In the genomic region with DNA sequence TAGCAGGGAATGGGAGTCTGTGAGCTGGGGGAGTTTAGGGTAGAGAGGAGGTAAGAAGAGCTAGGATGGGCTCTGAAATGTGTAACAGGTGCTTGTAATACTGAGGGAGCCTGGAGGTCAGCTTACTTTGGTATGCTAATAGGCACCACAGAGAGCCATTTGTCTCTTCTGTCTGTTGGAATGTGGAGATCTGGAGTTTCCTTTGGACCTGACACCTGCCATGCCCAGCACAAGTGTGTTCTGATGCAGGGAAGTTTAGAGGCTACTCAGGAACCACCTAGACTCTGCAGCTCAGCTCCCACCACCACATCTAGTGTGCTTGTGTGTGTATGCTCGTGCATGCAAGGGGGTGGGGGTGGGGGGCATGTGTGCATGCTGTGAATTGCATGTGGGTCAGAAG, we compare ENCODE assay signal across 30 mouse cellular contexts. TPM values are rescaled to one million over a fixed set of nuclear protein-coding genes. Genes with fewer than 3 reads are reported as not detected.
DNase-seq lines count a peak whose midpoint lies in the region; ATAC-seq and TF ChIP-seq lines count a peak whose summit lies in the region.
"Had no signal": no experiment of that assay in that cellular context is flagged by ENCODE, and none has a peak within 500 bp of the region (broad histone marks: within the 10 kb centered on the region; RNA-seq: fewer than 3 reads in every experiment).

No protein-coding gene starts in this region.

- in situ Hi-C loops in ES-E14 (cut with MboI; ENCODE audit: low sequenced_read_pairs in 2 of 2, unreplicated experiment in 2 of 2), result no loop called here

- peaks cover 94% of the 10 kb centered on the region for H3K36me3 ChIP-seq in embryonic facial prominence, embryonic 14.5 days (ENCODE audit: control insufficient read depth, insufficient read depth, low read length)
- H3K36me3 ChIP-seq in embryonic facial prominence, embryonic 10.5 days (replicated peaks), result peaks cover 95% of the 10 kb centered on the region
- H3K36me3 ChIP-seq in E14TG2a.4 (ENCODE audit: insufficient read depth, low read length) (peaks cover 82% of the 10 kb centered on the region), ES-E14 (ENCODE audit: control insufficient read depth, insufficient read depth, low read length, poor library complexity, severe bottlenecking) (peaks cover 20% of the 10 kb centered on the region)
- H3K36me3 ChIP-seq in lung, postnatal 0 days (ENCODE audit: insufficient read depth, low read length), result peaks cover 26% of the 10 kb centered on the region; the same call in 1 of the 2 replicates

- WGBS in embryonic facial prominence, embryonic 14.5 days, result 57% methylated on average over 1 of the region's 1 CpGs
- WGBS in embryonic facial prominence, embryonic 10.5 days, result 78% methylated on average over 1 of the region's 1 CpGs
- 70% methylated on average over 1 of the region's 1 CpGs for WGBS in lung, postnatal 0 days

- no peaks in the 10 kb centered on the region for H3K4me1 ChIP-seq in embryonic facial prominence, embryonic 14.5 days (ENCODE audit: control insufficient read depth, insufficient read depth, low read length)
- no peaks in the 10 kb centered on the region for H3K4me1 ChIP-seq in embryonic facial prominence, embryonic 10.5 days
- H3K4me1 ChIP-seq in E14TG2a.4 (replicated peaks; ENCODE audit: low read depth, low read length) (peaks cover 78% of the 10 kb centered on the region), ES-E14 (ENCODE audit: control insufficient read depth in 2 of 2, insufficient read depth in 2 of 2, low read length in 2 of 2, poor library complexity in 1 of 2) (peaks cover 3 to 19% of the 10 kb centered on the region in 2 experiments; a peak in 2 of 4 replicates)
- no peaks in the 10 kb centered on the region for H3K4me1 ChIP-seq in lung, postnatal 0 days (ENCODE audit: insufficient read depth, low read depth, low read length)
- H3K4me1 ChIP-seq: embryonic facial prominence, embryonic 13.5 days; hindbrain, embryonic 12.5 days; hindbrain, embryonic 15.5 days had no signal

- no peaks in the 10 kb centered on the region for H3K9me3 ChIP-seq in embryonic facial prominence, embryonic 14.5 days (ENCODE audit: control insufficient read depth, low read length)
- H3K9me3 ChIP-seq in embryonic facial prominence, embryonic 10.5 days, result no peaks in the 10 kb centered on the region
- H3K9me3 ChIP-seq in E14TG2a.4 (ENCODE audit: low read length) (no peaks in the 10 kb centered on the region), ES-E14 (ENCODE audit: control insufficient read depth, insufficient read depth, low read depth, low read length) (no peaks in the 10 kb centered on the region)
- no peaks in the 10 kb centered on the region for H3K9me3 ChIP-seq in lung, postnatal 0 days (ENCODE audit: low read length)
- H3K9me3 ChIP-seq: embryonic facial prominence, embryonic 13.5 days; G1E; hindbrain, embryonic 12.5 days; hindbrain, embryonic 15.5 days had no signal

- no peak overlapping the region for H3K27ac ChIP-seq in embryonic facial prominence, embryonic 14.5 days (replicated peaks; ENCODE audit: low read depth, low read length)
- H3K27ac ChIP-seq in embryonic facial prominence, embryonic 10.5 days (replicated peaks), result no peak overlapping the region
- no peak overlapping the region; the same call in 1 of the 2 replicates for H3K27ac ChIP-seq in ES-E14 (ENCODE audit: insufficient read depth, low read depth, low read length, poor library complexity, severe bottlenecking)
- H3K27ac ChIP-seq in lung, postnatal 0 days (ENCODE audit: low read length), result no peak overlapping the region
- H3K27ac ChIP-seq: embryonic facial prominence, embryonic 13.5 days; hindbrain, embryonic 12.5 days; hindbrain, embryonic 15.5 days had no signal

- TF ChIP-seq EP300 in lung, postnatal 0 days (IDR thresholded peaks at IDR 0.05), result no peak

- H3K4me3 ChIP-seq in embryonic facial prominence, embryonic 14.5 days (ENCODE audit: low read depth, low read length), result no peak overlapping the region
- H3K4me3 ChIP-seq in embryonic facial prominence, embryonic 10.5 days, result no peak overlapping the region
- peak overlapping the region; percentile 35; the same call in 1 of the 2 replicates for H3K4me3 ChIP-seq in E14TG2a.4 (replicated peaks; ENCODE audit: low read length)
- no peak overlapping the region for H3K4me3 ChIP-seq in ES-E14 (ENCODE audit: insufficient read depth in 1 of 2, low read depth in 1 of 2, low read length in 2 of 2, poor library complexity in 1 of 2, severe bottlenecking in 1 of 2)
- H3K4me3 ChIP-seq in lung, postnatal 0 days (ENCODE audit: low read depth, low read length), result no peak overlapping the region
- H3K4me3 ChIP-seq: embryonic facial prominence, embryonic 13.5 days; gastrocnemius, adult 2 months; hindbrain, embryonic 12.5 days; hindbrain, embryonic 15.5 days had no signal

- no peak for TF ChIP-seq CTCF in E14TG2a.4 (conservative IDR thresholded peaks at IDR 0.05; ENCODE audit: low read length)
- no peak for TF ChIP-seq CTCF in lung, postnatal 0 days (IDR thresholded peaks at IDR 0.05)

- no peak for ATAC-seq in embryonic facial prominence, embryonic 14.5 days (ENCODE audit: low read depth)
- no peak for ATAC-seq in lung, postnatal 0 days
- ATAC-seq in erythroblast, adult 5-6 weeks (replicated peaks; ENCODE audit: low FRiP score, poor library complexity, severe bottlenecking), result no peak
- ATAC-seq: forebrain, embryonic 14.5 days; forebrain, postnatal 0 days; intestine, postnatal 0 days had no signal

- peak; percentile 24 for DNase-seq in embryonic facial prominence, embryonic 14.5 days (ENCODE audit: low spot score)
- DNase-seq in embryonic facial prominence, embryonic 10.5 days (ENCODE audit: low spot score), result no peak
- DNase-seq in ES-E14 (ENCODE audit: low read depth, low spot score) (peak; percentile 60), ZHBTc4 (ENCODE audit: low read depth, low spot score) (peak; percentile 92)
- DNase-seq in lung, postnatal 0 days (ENCODE audit: low spot score), result no peak
- no peak for DNase-seq in cerebellum, postnatal 10 days
- DNase-seq: adrenal gland, adult 8-10 months; adrenal gland, postnatal 25 days; cerebellum, adult 18-20 months; cerebellum, adult 9-10 months; cerebellum, postnatal 25 days; forebrain, postnatal 0 days; gastrocnemius, adult 2 months; gastrocnemius, postnatal 14 days; heart, adult 11 months had no signal

- no peak overlapping the region for H3K9ac ChIP-seq in embryonic facial prominence, embryonic 14.5 days (ENCODE audit: low read depth, low read length)
- H3K9ac ChIP-seq in ES-E14 (ENCODE audit: insufficient read depth, low read depth, low read length, poor library complexity, severe bottlenecking), result no peak overlapping the region
- H3K9ac ChIP-seq in lung, postnatal 0 days (replicated peaks; ENCODE audit: low read depth), result no peak overlapping the region
- H3K9ac ChIP-seq: embryonic facial prominence, embryonic 13.5 days; forebrain, postnatal 0 days; hindbrain, embryonic 12.5 days; hindbrain, embryonic 15.5 days had no signal

- no peaks in the 10 kb centered on the region for H3K27me3 ChIP-seq in embryonic facial prominence, embryonic 14.5 days (replicated peaks; ENCODE audit: control insufficient read depth, insufficient read depth, low read length)
- H3K27me3 ChIP-seq in embryonic facial prominence, embryonic 10.5 days (replicated peaks; ENCODE audit: low read depth, poor library complexity, severe bottlenecking), result no peaks in the 10 kb centered on the region
- H3K27me3 ChIP-seq in E14TG2a.4 (ENCODE audit: insufficient read depth, low read length), result no peaks in the 10 kb centered on the region
- H3K27me3 ChIP-seq in lung, postnatal 0 days (replicated peaks; ENCODE audit: insufficient read depth, low read length), result no peaks in the 10 kb centered on the region
- H3K27me3 ChIP-seq: embryonic facial prominence, embryonic 13.5 days; hindbrain, embryonic 12.5 days; hindbrain, embryonic 15.5 days had no signal

- no peak overlapping the region for H3K4me2 ChIP-seq in embryonic facial prominence, embryonic 14.5 days (ENCODE audit: low read depth, low read length)
- no peak overlapping the region for H3K4me2 ChIP-seq in lung, postnatal 0 days (replicated peaks; ENCODE audit: low read depth, low read length)
- H3K4me2 ChIP-seq: embryonic facial prominence, embryonic 13.5 days; heart, embryonic 11.5 days; hindbrain, embryonic 12.5 days; hindbrain, embryonic 15.5 days had no signal

TF ChIP-seq in ES-E14, 5 proteins besides CTCF, POLR2A, EP300 and RAD21:
- no peak for TF ChIP-seq ZC3H11A (IDR thresholded peaks at IDR 0.05; ENCODE audit: borderline replicate concordance, low read depth, low read length)
- TF ChIP-seq CHD2 (IDR thresholded peaks at IDR 0.05; ENCODE audit: low read depth, low read length), result no peak
- no peak for TF ChIP-seq HCFC1 (IDR thresholded peaks at IDR 0.05; ENCODE audit: borderline replicate concordance, insufficient read depth, low read length)

RNA-seq across cellular contexts. Expression of gene Akt2, which starts 30.9 kb away (rescaled TPM):
- 114 and 123 TPM in 2 replicates for polyA plus RNA-seq in embryonic facial prominence, embryonic 14.5 days (2014; fragmentation: Nextera tagmentation; extraction: Ambion mirVana)
- polyA plus RNA-seq in embryonic facial prominence, embryonic 10.5 days (2016; fragmentation: Nextera tagmentation; extraction: Ambion mirVana), result 95.3 and 101 TPM in 2 replicates
- 42.2 and 44.8 TPM in 2 replicates for total RNA-seq in ES-E14 (2012; rRNA removed)
- polyA plus RNA-seq in lung, postnatal 0 days (2015; fragmentation: Nextera tagmentation; extraction: Ambion mirVana), result 64.1 and 72.9 TPM in 2 replicates
- total RNA-seq in erythroblast, adult 5-6 weeks (2015; ENCODE audit: low replicate concordance), result 22.7 and 25.1 TPM in 2 replicates
- 51.2 and 57.6 TPM in 2 replicates for total RNA-seq in erythroblast, adult 5-6 weeks (2017; ENCODE audit: low replicate concordance)

RNA-seq across cellular contexts. Expression of gene Ttc9b, which starts 31.5 kb away (rescaled TPM):
- polyA plus RNA-seq in embryonic facial prominence, embryonic 14.5 days (2014; fragmentation: Nextera tagmentation; extraction: Ambion mirVana), result 3.8 and 4.6 TPM in 2 replicates
- 1.6 and 1.9 TPM in 2 replicates for polyA plus RNA-seq in embryonic facial prominence, embryonic 10.5 days (2016; fragmentation: Nextera tagmentation; extraction: Ambion mirVana)
- total RNA-seq in ES-E14 (2012; rRNA removed), result 0.54 and 0.74 TPM in 2 replicates
- polyA plus RNA-seq in lung, postnatal 0 days (2015; fragmentation: Nextera tagmentation; extraction: Ambion mirVana), result 0.12 TPM in 1 of 2 replicates, not detected in the other
- not detected in 2 replicates for total RNA-seq in erythroblast, adult 5-6 weeks (2015; ENCODE audit: low replicate concordance)
- total RNA-seq in erythroblast, adult 5-6 weeks (2017; ENCODE audit: low replicate concordance), result not detected in 2 replicates
- total RNA-seq: adrenal gland, adult 8-10 months; adrenal gland, postnatal 25 days; common myeloid progenitor, adult 5-6 weeks; G1E; gastrocnemius, adult 2 months; gastrocnemius, postnatal 14 days; gastrocnemius, postnatal 4 days; heart, adult 8-10 months; heart, postnatal 25 days; hematopoietic stem cell, adult 5-6 weeks had no signal
- polyA plus RNA-seq: G1E; heart, embryonic 11.5 days; heart, postnatal 0 days had no signal

RNA-seq across cellular contexts. Expression of gene Map3k10, which starts 52.2 kb away (rescaled TPM):
- 7.2 and 8.0 TPM in 2 replicates for polyA plus RNA-seq in embryonic facial prominence, embryonic 14.5 days (2014; fragmentation: Nextera tagmentation; extraction: Ambion mirVana)
- polyA plus RNA-seq in embryonic facial prominence, embryonic 10.5 days (2016; fragmentation: Nextera tagmentation; extraction: Ambion mirVana), result 9.0 and 9.2 TPM in 2 replicates
- total RNA-seq in ES-E14 (2012; rRNA removed), result 20.2 and 21.6 TPM in 2 replicates
- 4.9 TPM in 2 replicates for polyA plus RNA-seq in lung, postnatal 0 days (2015; fragmentation: Nextera tagmentation; extraction: Ambion mirVana)
- total RNA-seq in erythroblast, adult 5-6 weeks (2015; ENCODE audit: low replicate concordance), result 1.0 TPM in 1 of 2 replicates, not detected in the other
- 0.77 and 0.98 TPM in 2 replicates for total RNA-seq in erythroblast, adult 5-6 weeks (2017; ENCODE audit: low replicate concordance)

Comparison
In these comparisons a context has a peak if more than half of its experiments do, and no peak if none do; other contexts are left out.
1. DNase-seq: peak in embryonic facial prominence, embryonic 14.5 days (single experiment), ES-E14 (single experiment) and ZHBTc4 (single experiment); none in embryonic facial prominence, embryonic 10.5 days (single experiment), lung, postnatal 0 days (single experiment) and cerebellum, postnatal 10 days (0 of 2).